Mouse (Mus musculus): ENCODE measurements around the gene Cyp2t4. TPM values are rescaled to one million over a fixed set of nuclear protein-coding genes. Genes with fewer than 3 reads are reported as not detected.
A peak's percentile ranks its signal among the peaks of the same experiment; 100 is the strongest.

Cyp2t4 gene
- polyA plus RNA-seq, 2 experiments = not detected

- H3K4me1 ChIP-seq (ENCODE audit: control insufficient read depth, insufficient read depth, low read length) = peaks cover 29% of the 10 kb centered on the region
- no peaks in the 10 kb centered on the region for H3K9me3 ChIP-seq (ENCODE audit: control insufficient read depth, low read length)
- no peaks in the 10 kb centered on the region for H3K27me3 ChIP-seq (ENCODE audit: control insufficient read depth, insufficient read depth, low read length)
- H3K27ac ChIP-seq (replicated peaks; ENCODE audit: low read depth, low read length) = peak within 1 kb of the TSS; percentile 92
- H3K9ac ChIP-seq (ENCODE audit: low read depth, low read length, severe bottlenecking) = peak within 1 kb of the TSS; percentile 86
- H3K36me3 ChIP-seq (ENCODE audit: control insufficient read depth, insufficient read depth, low read length) = peaks cover 58% of the 10 kb centered on the region
- H3K4me2 ChIP-seq (replicated peaks; ENCODE audit: low read depth, low read length, severe bottlenecking) = peak within 1 kb of the TSS; percentile 72
- DNase-seq (ENCODE audit: low spot score) = peak; percentile 90
- peak within 1 kb of the TSS; percentile 66 for H3K4me3 ChIP-seq (replicated peaks; ENCODE audit: low read length)
- 1% methylated on average over 44 of the region's 61 CpGs for WGBS
- peak; percentile 89 for ATAC-seq (ENCODE audit: low FRiP score, low read depth)
- TF ChIP-seq POLR2A (IDR thresholded peaks at IDR 0.05; ENCODE audit: borderline replicate concordance, extremely low read depth, insufficient read depth, insufficient read length) = no peak
Measured at GRCm38 (mm10) chr7:27166614-27167474, 13.3 kb downstream of the Cyp2t4 start, which contains the start of gene Egln2. TSS of gene Egln2 (minus strand) at chr7:27166802.

GRCm38 (mm10) chr7:27167475-27168094 is 14.1 kb downstream of the Cyp2t4 start:
- H3K4me2 ChIP-seq (replicated peaks; ENCODE audit: low read depth, low read length, severe bottlenecking) = peak overlapping the region; percentile 72
- no peak for TF ChIP-seq POLR2A (IDR thresholded peaks at IDR 0.05; ENCODE audit: borderline replicate concordance, extremely low read depth, insufficient read depth, insufficient read length)
- H3K4me3 ChIP-seq (replicated peaks; ENCODE audit: low read length) = peak overlapping the region; percentile 66
- peaks cover 29% of the 10 kb centered on the region for H3K4me1 ChIP-seq (ENCODE audit: control insufficient read depth, insufficient read depth, low read length)
- peaks cover 58% of the 10 kb centered on the region for H3K36me3 ChIP-seq (ENCODE audit: control insufficient read depth, insufficient read depth, low read length)
- peak overlapping the region; percentile 92 for H3K27ac ChIP-seq (replicated peaks; ENCODE audit: low read depth, low read length)
- DNase-seq (ENCODE audit: low spot score) (no peak), ATAC-seq (ENCODE audit: low FRiP score, low read depth) (no peak)
- WGBS = 76% methylated on average over 11 of the region's 11 CpGs
- no peaks in the 10 kb centered on the region for H3K9me3 ChIP-seq (ENCODE audit: control insufficient read depth, low read length)
- H3K27me3 ChIP-seq (ENCODE audit: control insufficient read depth, insufficient read depth, low read length) = no peaks in the 10 kb centered on the region
- H3K9ac ChIP-seq (ENCODE audit: low read depth, low read length, severe bottlenecking) = peak overlapping the region; percentile 86; the same call in 1 of the 2 replicates

GRCm38 (mm10) chr7:27168371-27168770 is 14.9 kb downstream of the Cyp2t4 start:
- H3K4me3 ChIP-seq (replicated peaks; ENCODE audit: low read length) = no peak overlapping the region
- H3K9ac ChIP-seq (ENCODE audit: low read depth, low read length, severe bottlenecking) = no peak overlapping the region
- H3K27me3 ChIP-seq (ENCODE audit: control insufficient read depth, insufficient read depth, low read length) = no peaks in the 10 kb centered on the region
- DNase-seq (ENCODE audit: low spot score) = no peak
- peaks cover 22% of the 10 kb centered on the region for H3K4me1 ChIP-seq (ENCODE audit: control insufficient read depth, insufficient read depth, low read length)
- no peak overlapping the region for H3K27ac ChIP-seq (replicated peaks; ENCODE audit: low read depth, low read length)
- H3K36me3 ChIP-seq (ENCODE audit: control insufficient read depth, insufficient read depth, low read length) = peaks cover 58% of the 10 kb centered on the region
- WGBS = 82% methylated on average over 5 of the region's 5 CpGs
- TF ChIP-seq POLR2A (IDR thresholded peaks at IDR 0.05; ENCODE audit: borderline replicate concordance, extremely low read depth, insufficient read depth, insufficient read length) = no peak
- no peak for ATAC-seq (ENCODE audit: low FRiP score, low read depth)
- no peaks in the 10 kb centered on the region for H3K9me3 ChIP-seq (ENCODE audit: control insufficient read depth, low read length)
- H3K4me2 ChIP-seq (replicated peaks; ENCODE audit: low read depth, low read length, severe bottlenecking) = no peak overlapping the region

GRCm38 (mm10) chr7:27170981-27171380 is 17.5 kb downstream of the Cyp2t4 start:
- no peak overlapping the region for H3K9ac ChIP-seq (ENCODE audit: low read depth, low read length, severe bottlenecking)
- 87% methylated on average over 3 of the region's 3 CpGs for WGBS
- no peak overlapping the region for H3K4me2 ChIP-seq (replicated peaks; ENCODE audit: low read depth, low read length, severe bottlenecking)
- DNase-seq (ENCODE audit: low spot score) (no peak), ATAC-seq (ENCODE audit: low FRiP score, low read depth) (no peak)
- H3K4me3 ChIP-seq (replicated peaks; ENCODE audit: low read length) = no peak overlapping the region
- H3K27me3 ChIP-seq (ENCODE audit: control insufficient read depth, insufficient read depth, low read length) = no peaks in the 10 kb centered on the region
- H3K36me3 ChIP-seq (ENCODE audit: control insufficient read depth, insufficient read depth, low read length) = peaks cover 55% of the 10 kb centered on the region
- no peak for TF ChIP-seq POLR2A (IDR thresholded peaks at IDR 0.05; ENCODE audit: borderline replicate concordance, extremely low read depth, insufficient read depth, insufficient read length)
- H3K27ac ChIP-seq (replicated peaks; ENCODE audit: low read depth, low read length) = no peak overlapping the region
- no peaks in the 10 kb centered on the region for H3K4me1 ChIP-seq (ENCODE audit: control insufficient read depth, insufficient read depth, low read length)
- H3K9me3 ChIP-seq (ENCODE audit: control insufficient read depth, low read length) = no peaks in the 10 kb centered on the region

- WGBS = 93% methylated on average over 11 of the region's 15 CpGs
- no peak overlapping the region for H3K9ac ChIP-seq (ENCODE audit: low read depth, low read length, severe bottlenecking)
- no peak for ATAC-seq (ENCODE audit: low FRiP score, low read depth)
Measured at GRCm38 (mm10) chr7:27174496-27174895, 21.0 kb downstream of the Cyp2t4 start.

More at GRCm38 (mm10) chr7:27174496-27174895, 21.0 kb downstream of the Cyp2t4 start:
- no peak for TF ChIP-seq POLR2A (IDR thresholded peaks at IDR 0.05; ENCODE audit: borderline replicate concordance, extremely low read depth, insufficient read depth, insufficient read length)
- Histone ChIP-seq H3K4me2 (replicated peaks; ENCODE audit: low read depth, low read length, severe bottlenecking) (no peak overlapping the region), H3K36me3 (ENCODE audit: control insufficient read depth, insufficient read depth, low read length) (peaks cover 49% of the 10 kb centered on the region), H3K4me1 (ENCODE audit: control insufficient read depth, insufficient read depth, low read length) (peaks cover 9% of the 10 kb centered on the region), H3K27me3 (ENCODE audit: control insufficient read depth, insufficient read depth, low read length) (no peaks in the 10 kb centered on the region), H3K9me3 (ENCODE audit: control insufficient read depth, low read length) (no peaks in the 10 kb centered on the region), H3K4me3 (replicated peaks; ENCODE audit: low read length) (no peak overlapping the region), H3K27ac (replicated peaks; ENCODE audit: low read depth, low read length) (no peak overlapping the region)
- no peak for DNase-seq (ENCODE audit: low spot score)
